Mouse (Mus musculus) ovary, adult 10 weeks (tissue): Measurements from ENCODE around the gene Ube2c. TPM values are rescaled to one million over a fixed set of nuclear protein-coding genes. Genes with fewer than 3 reads are reported as not detected.

Source experiments
- polyA plus RNA-seq: library from polyadenylated mRNA; stranded (reverse); fragments of 350-450 nt; fragmentation: Illumina TruSeq; extraction: RNeasy Lipid Tissue Mini Kit (QIAGEN cat#74804); gene quantifications from one replicate; pipeline ENCODE4 v1.2.3, GENCODE M21; 2014

Ube2c gene
- 21.0 TPM for polyA plus RNA-seq

GRCm38 (mm10) chr2:164769258-164770037 lies at the start of gene Ube2c:
TSS of gene Ube2c (plus strand) at chr2:164769898.

GRCm38 (mm10) chr2:164745843-164746479 lies 23.7 kb upstream of the Ube2c start, which contains the start of the genes Wfdc3 and Dnttip1:
TSS of gene Wfdc3 (minus strand) at chr2:164745931.
TSS of gene Dnttip1 (plus strand) at chr2:164745983.

DNA sequence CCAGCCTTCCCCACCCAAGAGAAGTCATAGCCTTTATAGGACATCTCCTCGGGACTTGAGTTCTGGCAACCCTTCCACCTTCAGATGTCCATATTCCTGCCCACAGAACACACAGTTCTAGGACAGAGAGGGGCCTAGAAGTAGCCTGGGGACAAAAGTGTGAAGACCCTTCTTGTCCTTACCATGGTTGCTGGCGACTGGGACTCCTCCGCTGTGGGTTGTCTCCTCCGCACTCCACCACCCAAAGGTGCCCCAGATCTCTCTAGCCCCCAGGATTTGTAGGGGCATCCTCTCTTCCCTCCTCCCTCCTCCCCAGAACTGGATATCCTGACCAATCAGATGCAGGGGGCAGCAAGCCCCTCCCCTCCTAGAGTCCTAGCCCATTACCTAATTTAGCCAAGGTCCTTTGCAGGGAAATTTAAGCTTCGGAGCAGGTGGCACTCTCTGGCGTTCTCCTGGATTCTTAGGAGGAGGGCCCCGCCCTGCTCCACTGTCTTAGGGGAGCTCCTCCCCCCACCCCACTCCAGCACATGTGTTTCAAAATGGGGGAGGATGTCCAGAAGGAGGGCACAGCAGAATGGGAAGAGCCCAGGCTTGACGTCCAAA lies 9.9 kb downstream of the Ube2c start, which contains the start of gene Tnnc2:
Tnnc2 (minus strand) TSS at position 487 of the 606 bp plus-strand sequence.

GRCm38 (mm10) chr2:164785481-164786387 lies 16.0 kb downstream of the Ube2c start, which contains the start of gene Snx21:
TSS of gene Snx21 (plus strand) at chr2:164785823.

GRCm38 (mm10) chr2:164804533-164805331 lies 35.0 kb downstream of the Ube2c start, which contains the start of the genes Acot8 and Zswim3:
TSS of gene Acot8 (minus strand) at chr2:164804882.
TSS of gene Zswim3 (plus strand) at chr2:164805098.

GRCm38 (mm10) chr2:164822636-164823165 lies 53.0 kb downstream of the Ube2c start, which contains the start of gene Zswim1:
TSS of gene Zswim1 (plus strand) at chr2:164822686.

Other genes starting within 250 kb of the Ube2c start
- gene Wfdc2, start 207.5 kb upstream of the Ube2c start, polyA plus RNA-seq: 1.8 TPM
- gene Spint3, start 196.4 kb upstream of the Ube2c start, polyA plus RNA-seq: not detected
- 0.66 TPM for gene Wfdc6a, start 184.5 kb upstream of the Ube2c start, polyA plus RNA-seq
- gene Eppin, start 176.3 kb upstream of the Ube2c start, polyA plus RNA-seq: not detected
- gene Wfdc6b, start 156.4 kb upstream of the Ube2c start, polyA plus RNA-seq: not detected
- not detected for gene Wfdc8, start 156.3 kb upstream of the Ube2c start, polyA plus RNA-seq
- not detected for gene Wfdc16, start 131.1 kb upstream of the Ube2c start, polyA plus RNA-seq
- gene Wfdc10, start 113.9 kb upstream of the Ube2c start, polyA plus RNA-seq: 4.0 TPM
- gene Wfdc9, start 113.3 kb upstream of the Ube2c start, polyA plus RNA-seq: not detected
- not detected for gene Wfdc11, start 95.8 kb upstream of the Ube2c start, polyA plus RNA-seq
- not detected for gene Wfdc13, start 84.8 kb upstream of the Ube2c start, polyA plus RNA-seq
- gene Spint4, start 71.4 kb upstream of the Ube2c start, polyA plus RNA-seq: not detected
- not detected for gene Spint5, start 54.6 kb upstream of the Ube2c start, polyA plus RNA-seq
- gene Wfdc3, start 24.0 kb upstream of the Ube2c start, polyA plus RNA-seq: 0.57 TPM
- gene Dnttip1, start 23.9 kb upstream of the Ube2c start, polyA plus RNA-seq: 5.2 TPM
- gene Tnnc2, start 10.1 kb downstream of the Ube2c start, polyA plus RNA-seq: not detected
- 2.3 TPM for gene Snx21, start 15.9 kb downstream of the Ube2c start, polyA plus RNA-seq
- not detected for gene Acot8, start 35.0 kb downstream of the Ube2c start, polyA plus RNA-seq
- 3.5 TPM for gene Zswim3, start 35.2 kb downstream of the Ube2c start, polyA plus RNA-seq
- gene Zswim1, start 52.8 kb downstream of the Ube2c start, polyA plus RNA-seq: 3.2 TPM
- gene Spata25, start 58.6 kb downstream of the Ube2c start, polyA plus RNA-seq: not detected
- 36.8 TPM for gene Ctsa, start 63.0 kb downstream of the Ube2c start, polyA plus RNA-seq
- gene Neurl2, start 63.6 kb downstream of the Ube2c start, polyA plus RNA-seq: not detected
- gene Pltp, start 87.8 kb downstream of the Ube2c start, polyA plus RNA-seq: 3.1 TPM
- 4.6 TPM for gene Pcif1, start 109.4 kb downstream of the Ube2c start, polyA plus RNA-seq
- not detected for gene Zfp335, start 141.9 kb downstream of the Ube2c start, polyA plus RNA-seq
- 8.1 TPM for gene Mmp9, start 170.9 kb downstream of the Ube2c start, polyA plus RNA-seq
- gene Slc12a5, start 190.9 kb downstream of the Ube2c start, polyA plus RNA-seq: 1.5 TPM